Mouse (Mus musculus) liver, postnatal 0 days (tissue): ENCODE results near the gene Camk2g.

Experiments used
- CTCF ChIP-seq: sonication (generic); IDR thresholded peaks from 2 replicates; pipeline ENCODE4 v1.5.1; 2016; ENCODE audit warnings: antibody characterized with exemption, low read depth
- EP300 ChIP-seq: IDR thresholded peaks from 2 replicates; pipeline ENCODE4 v1.6.1; 2016; ENCODE audit warnings: antibody characterized with exemption, low read depth, mild to moderate bottlenecking

GRCm38 (mm10) chr14:20701554-20701953 lies 92.3 kb downstream of the Camk2g start:
- TF ChIP-seq CTCF: no peak
- no peak for TF ChIP-seq EP300
